Mouse (Mus musculus) olfactory bulb, adult 2 months (tissue): ENCODE data around the gene Reep3.

ENCODE experiments used
- CTCF ChIP-seq: fragments of 200-500 bp; IDR thresholded peaks from 2 replicates; pipeline ENCODE4 v1.5.1; 2012; ENCODE audit warnings: low read depth, mild to moderate bottlenecking, low read length, moderate library complexity; ENCODE audit not compliant: insufficient read depth
- POLR2A ChIP-seq: fragments of 200-500 bp; IDR thresholded peaks from 2 replicates; pipeline ENCODE4 v1.6.1; 2012; ENCODE audit warnings: mild to moderate bottlenecking, low read depth, low read length, moderate library complexity; ENCODE audit not compliant: insufficient read depth

- TF ChIP-seq CTCF (no peak), POLR2A (no peak)
Observed at GRCm38 (mm10) chr10:67036542-67036941, 60.2 kb downstream of the Reep3 start.
